Mouse (Mus musculus) heart, embryonic 12.5 days (tissue): ENCODE measurements at regions not wholly inside any gene's neighbourhood (a gene's known extent, or its start where the extent isn't known, plus 50 kb on each side); places are given as distances from the start of the nearest gene placed in this dataset.

Experiments used
- ATAC-seq: fragments of 200-750 bp; cut with Nextera tagmentation; 2 replicates; pipeline ENCODE4 v1.8.0; 2017; ENCODE audit warnings: moderate TSS enrichment, moderate library complexity; ENCODE audit not compliant: insufficient number of reproducible peaks, low FRiP score
- H3K27ac ChIP-seq: fragments of 300-500 bp; sonication (generic); 2 replicates; pipeline ENCODE4 v1.5.1; 2016; ENCODE audit warnings: mild to moderate bottlenecking, moderate library complexity; ENCODE audit not compliant: poor library complexity, severe bottlenecking
- H3K27me3 ChIP-seq: fragments of 300-500 bp; sonication (generic); replicated peaks from 2 replicates; pipeline ENCODE4 v1.6.1; 2016; ENCODE audit warnings: mild to moderate bottlenecking, moderate library complexity
- H3K36me3 ChIP-seq: fragments of 300-500 bp; sonication (generic); 2 replicates; pipeline ENCODE4 v1.6.1; 2016; ENCODE audit warnings: mild to moderate bottlenecking, moderate library complexity
- H3K4me1 ChIP-seq: fragments of 300-500 bp; sonication (generic); replicated peaks from 2 replicates; pipeline ENCODE4 v1.6.1; 2016; ENCODE audit warnings: mild to moderate bottlenecking
- H3K4me2 ChIP-seq: fragments of 300-500 bp; sonication (generic); 2 replicates; pipeline ENCODE4 v1.6.1; 2016; ENCODE audit warnings: mild to moderate bottlenecking, moderate library complexity
- H3K4me3 ChIP-seq: fragments of 300-500 bp; sonication (generic); 2 replicates; pipeline ENCODE4 v1.5.1; 2016; ENCODE audit warnings: mild to moderate bottlenecking
- H3K9ac ChIP-seq: fragments of 300-500 bp; sonication (generic); 2 replicates; pipeline ENCODE4 v1.6.1; 2016; ENCODE audit warnings: mild to moderate bottlenecking, moderate library complexity
- H3K9me3 ChIP-seq: fragments of 300-500 bp; sonication (generic); replicated peaks from 2 replicates; pipeline ENCODE4 v1.6.1; 2016; ENCODE audit warnings: mild to moderate bottlenecking, moderate library complexity
- WGBS: fragments of 180-500 bp; shearing (Covaris S2); methylation state at CpG from one replicate; pipeline ENCODE4 v1.1.7; 2016; 5-methylcytosine and 5-hydroxymethylcytosine counted together

- H3K9me3 ChIP-seq: no peaks in the 10 kb centered on the region
- no peak for ATAC-seq
- 68% methylated on average over 3 of the region's 3 CpGs for WGBS
Observed at GRCm38 (mm10) chr3:140127310-140127709, 921.8 kb downstream of the Stpg2 start.

GRCm38 (mm10) chr3:140129065-140129778 is 923.7 kb downstream of the Stpg2 start:
- Histone ChIP-seq H3K9ac (no peak overlapping the region), H3K27me3 (no peaks in the 10 kb centered on the region), H3K4me2 (no peak overlapping the region), H3K27ac (no peak overlapping the region), H3K4me3 (no peak overlapping the region), H3K9me3 (no peaks in the 10 kb centered on the region), H3K36me3 (no peaks in the 10 kb centered on the region), H3K4me1 (no peaks in the 10 kb centered on the region)
- no peak for ATAC-seq
- WGBS: 81% methylated on average over 8 of the region's 8 CpGs

More at GRCm38 (mm10) chr3:140127310-140127709, 921.8 kb downstream of the Stpg2 start:
- no peak overlapping the region for H3K4me2 ChIP-seq
- no peak overlapping the region for H3K27ac ChIP-seq
- no peaks in the 10 kb centered on the region for H3K36me3 ChIP-seq
- H3K9ac ChIP-seq: no peak overlapping the region
- no peaks in the 10 kb centered on the region for H3K4me1 ChIP-seq
- no peak overlapping the region for H3K4me3 ChIP-seq
- no peaks in the 10 kb centered on the region for H3K27me3 ChIP-seq

- Histone ChIP-seq H3K27me3 (no peaks in the 10 kb centered on the region), H3K27ac (no peak overlapping the region), H3K4me2 (no peak overlapping the region), H3K4me3 (no peak overlapping the region), H3K4me1 (no peaks in the 10 kb centered on the region), H3K36me3 (no peaks in the 10 kb centered on the region), H3K9ac (no peak overlapping the region), H3K9me3 (peaks cover 4% of the 10 kb centered on the region; the same call in 1 of the 2 replicates)
- 77% methylated on average over 2 of the region's 2 CpGs for WGBS
- no peak for ATAC-seq
Observed at GRCm38 (mm10) chr3:140143900-140144299, 938.4 kb downstream of the Stpg2 start.

- Histone ChIP-seq H3K36me3 (no peaks in the 10 kb centered on the region), H3K4me1 (no peaks in the 10 kb centered on the region), H3K9ac (no peak overlapping the region), H3K9me3 (no peaks in the 10 kb centered on the region), H3K27me3 (no peaks in the 10 kb centered on the region), H3K4me3 (no peak overlapping the region), H3K4me2 (no peak overlapping the region), H3K27ac (no peak overlapping the region)
- no peak for ATAC-seq
- WGBS: 74% methylated on average over 2 of the region's 2 CpGs
Observed at GRCm38 (mm10) chr3:140147158-140147933, 941.9 kb downstream of the Stpg2 start.

GRCm38 (mm10) chr3:140150530-140150951 is 945.0 kb downstream of the Stpg2 start:
- Histone ChIP-seq H3K9me3 (no peaks in the 10 kb centered on the region), H3K36me3 (no peaks in the 10 kb centered on the region), H3K27me3 (no peaks in the 10 kb centered on the region), H3K4me2 (no peak overlapping the region), H3K9ac (no peak overlapping the region), H3K4me1 (no peaks in the 10 kb centered on the region), H3K27ac (no peak overlapping the region), H3K4me3 (no peak overlapping the region)
- ATAC-seq: no peak
- WGBS: 71% methylated on average over 7 of the region's 7 CpGs

- H3K4me2 ChIP-seq: no peak overlapping the region
- H3K4me3 ChIP-seq: no peak overlapping the region
- H3K9ac ChIP-seq: no peak overlapping the region
- no peaks in the 10 kb centered on the region for H3K4me1 ChIP-seq
- H3K9me3 ChIP-seq: no peaks in the 10 kb centered on the region
- no peak for ATAC-seq
- no peaks in the 10 kb centered on the region for H3K36me3 ChIP-seq
- H3K27me3 ChIP-seq: no peaks in the 10 kb centered on the region
- 79% methylated on average over 2 of the region's 2 CpGs for WGBS
- no peak overlapping the region for H3K27ac ChIP-seq
Observed at GRCm38 (mm10) chr3:140179471-140179870, 974.0 kb downstream of the Stpg2 start.

- Histone ChIP-seq H3K4me3 (no peak overlapping the region), H3K27ac (no peak overlapping the region), H3K9me3 (no peaks in the 10 kb centered on the region), H3K36me3 (no peaks in the 10 kb centered on the region), H3K4me2 (no peak overlapping the region), H3K27me3 (no peaks in the 10 kb centered on the region), H3K4me1 (no peaks in the 10 kb centered on the region), H3K9ac (no peak overlapping the region)
- 78% methylated on average over 4 of the region's 4 CpGs for WGBS
- ATAC-seq: no peak
Observed at GRCm38 (mm10) chr3:140182690-140183089, 977.2 kb downstream of the Stpg2 start.

GRCm38 (mm10) chr3:140184899-140185525 is 979.5 kb downstream of the Stpg2 start:
- Histone ChIP-seq H3K36me3 (no peaks in the 10 kb centered on the region), H3K4me2 (no peak overlapping the region), H3K4me3 (no peak overlapping the region), H3K27ac (no peak overlapping the region), H3K27me3 (no peaks in the 10 kb centered on the region), H3K9me3 (no peaks in the 10 kb centered on the region), H3K9ac (no peak overlapping the region), H3K4me1 (no peaks in the 10 kb centered on the region)
- WGBS: 66% methylated on average over 4 of the region's 4 CpGs
- ATAC-seq: no peak

GRCm38 (mm10) chr3:140205914-140206313 is 1000.4 kb downstream of the Stpg2 start:
- H3K4me2 ChIP-seq: no peak overlapping the region
- no peak for ATAC-seq
- H3K9ac ChIP-seq: no peak overlapping the region
- no peaks in the 10 kb centered on the region for H3K4me1 ChIP-seq
- H3K9me3 ChIP-seq: no peaks in the 10 kb centered on the region
- no peaks in the 10 kb centered on the region for H3K36me3 ChIP-seq
- H3K27ac ChIP-seq: no peak overlapping the region
- H3K27me3 ChIP-seq: no peaks in the 10 kb centered on the region
- H3K4me3 ChIP-seq: no peak overlapping the region

GRCm38 (mm10) chr3:140221478-140221877 is 990.7 kb downstream of the Pdha2 start:
- H3K9me3 ChIP-seq: no peaks in the 10 kb centered on the region
- no peaks in the 10 kb centered on the region for H3K4me1 ChIP-seq
- no peak overlapping the region for H3K9ac ChIP-seq
- H3K27me3 ChIP-seq: no peaks in the 10 kb centered on the region
- 76% methylated on average over 3 of the region's 3 CpGs for WGBS
- no peak overlapping the region for H3K4me2 ChIP-seq
- ATAC-seq: no peak
- H3K27ac ChIP-seq: no peak overlapping the region
- no peak overlapping the region for H3K4me3 ChIP-seq
- no peaks in the 10 kb centered on the region for H3K36me3 ChIP-seq

GRCm38 (mm10) chr3:140230712-140231111 is 981.4 kb downstream of the Pdha2 start:
- ATAC-seq: no peak
- no peak overlapping the region for H3K4me3 ChIP-seq
- H3K9me3 ChIP-seq: no peaks in the 10 kb centered on the region
- no peak overlapping the region for H3K27ac ChIP-seq
- H3K4me1 ChIP-seq: no peaks in the 10 kb centered on the region
- no peaks in the 10 kb centered on the region for H3K27me3 ChIP-seq
- no peaks in the 10 kb centered on the region for H3K36me3 ChIP-seq
- H3K4me2 ChIP-seq: no peak overlapping the region
- H3K9ac ChIP-seq: no peak overlapping the region
- 39% methylated on average over 2 of the region's 2 CpGs for WGBS
